8 mouse cellular contexts compared by ENCODE assay signal in the genomic region with DNA sequence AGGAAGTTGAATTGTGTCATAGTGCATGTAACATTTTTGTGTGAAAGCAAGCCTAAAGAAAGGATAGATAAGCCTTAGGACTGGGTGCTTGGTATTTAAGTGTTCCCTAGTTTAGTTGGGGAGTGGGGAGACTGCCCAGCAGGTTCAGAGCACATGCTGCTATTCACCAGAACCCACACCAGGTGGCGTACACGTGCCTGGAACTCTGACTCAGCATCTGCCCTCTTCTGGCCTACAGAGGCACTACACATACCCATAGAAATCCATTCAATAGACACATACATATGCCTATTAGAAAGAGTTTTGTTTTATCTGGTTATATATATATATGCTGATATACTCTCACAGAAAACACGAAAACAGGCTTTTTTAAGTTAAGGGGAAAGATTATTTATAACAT. TPM values are rescaled to one million over a fixed set of nuclear protein-coding genes. Genes with fewer than 3 reads are reported as not detected.
DNase-seq lines count a peak whose midpoint lies in the region; ATAC-seq lines count a peak whose summit lies in the region.

No protein-coding gene starts in this region.

- intact Hi-C loops in heart, postnatal 36 days (cut with DNase I), result no loop called here

- no peaks in the 10 kb centered on the region for H3K4me1 ChIP-seq in limb, embryonic 11.5 days (ENCODE audit: control insufficient read depth, insufficient read depth, low read length)

- WGBS in limb, embryonic 11.5 days, result 38% methylated on average over 3 of the region's 3 CpGs

- H3K9ac ChIP-seq in limb, embryonic 11.5 days (ENCODE audit: low read length), result no peak overlapping the region

- DNase-seq in layer of hippocampus, adult 11-12 months (ENCODE audit: low spot score), result peak; percentile 69
- DNase-seq in layer of hippocampus, adult 9-10 months (ENCODE audit: low spot score), result no peak
- peak; percentile 69 for DNase-seq in NIH3T3 (ENCODE audit: low read depth)
- peak; percentile 37 to 57 for DNase-seq in heart, postnatal 36 days
- DNase-seq in limb, embryonic 11.5 days (ENCODE audit: low spot score), result peak; percentile 74
- peak; percentile 49 for DNase-seq in retina, adult 2 months (ENCODE audit: low read depth, low spot score)
- DNase-seq in thymus, postnatal 14 days, result peak; percentile 82

- no peak overlapping the region for H3K4me2 ChIP-seq in limb, embryonic 11.5 days (ENCODE audit: low read depth, severe bottlenecking)

- peaks cover 8% of the 10 kb centered on the region; the same call in 1 of the 2 replicates for H3K36me3 ChIP-seq in limb, embryonic 11.5 days (ENCODE audit: control insufficient read depth, insufficient read depth, low read length)

- H3K4me3 ChIP-seq in limb, embryonic 11.5 days (ENCODE audit: low read depth, low read length), result no peak overlapping the region

- peak; percentile 100 for ATAC-seq in common myeloid progenitor, adult 5-6 weeks (replicated peaks; ENCODE audit: low read depth, poor library complexity, severe bottlenecking)
- no peak for ATAC-seq in limb, embryonic 11.5 days (ENCODE audit: insufficient number of reproducible peaks, low FRiP score, low TSS enrichment, low read depth)

- no peaks in the 10 kb centered on the region for H3K27me3 ChIP-seq in limb, embryonic 11.5 days (ENCODE audit: control insufficient read depth, insufficient read depth, low read length)

- H3K27ac ChIP-seq in limb, embryonic 11.5 days (replicated peaks; ENCODE audit: low read depth, low read length), result no peak overlapping the region

- no peaks in the 10 kb centered on the region for H3K9me3 ChIP-seq in limb, embryonic 11.5 days (ENCODE audit: control insufficient read depth, low read length)

RNA-seq across cellular contexts. Expression of a gene that starts 23.2 kb away (rescaled TPM):
- 17.0 and 21.8 TPM in 2 replicates for total RNA-seq in common myeloid progenitor, adult 5-6 weeks (2017)
- total RNA-seq in heart, postnatal 36 days (2021), result 1 to 10 TPM; 3.1 to 3.4 TPM
- 12.7 and 13.0 TPM in 2 replicates for polyA plus RNA-seq in limb, embryonic 11.5 days (2014; fragmentation: Nextera tagmentation; extraction: Ambion mirVana)

RNA-seq across cellular contexts. Expression of a gene that starts 36.2 kb away (rescaled TPM):
- total RNA-seq in common myeloid progenitor, adult 5-6 weeks (2017), result 58.8 and 78.7 TPM in 2 replicates
- 10 to 100 TPM; 11.9 to 15.2 TPM for total RNA-seq in heart, postnatal 36 days (2021)
- polyA plus RNA-seq in limb, embryonic 11.5 days (2014; fragmentation: Nextera tagmentation; extraction: Ambion mirVana), result 44.9 and 45.3 TPM in 2 replicates
